Mouse (Mus musculus): ENCODE measurements at regions not wholly inside any gene's neighbourhood (a gene's known extent, or its start where the extent isn't known, plus 50 kb on each side); places are given as distances from the start of the nearest gene placed in this dataset.

DNA sequence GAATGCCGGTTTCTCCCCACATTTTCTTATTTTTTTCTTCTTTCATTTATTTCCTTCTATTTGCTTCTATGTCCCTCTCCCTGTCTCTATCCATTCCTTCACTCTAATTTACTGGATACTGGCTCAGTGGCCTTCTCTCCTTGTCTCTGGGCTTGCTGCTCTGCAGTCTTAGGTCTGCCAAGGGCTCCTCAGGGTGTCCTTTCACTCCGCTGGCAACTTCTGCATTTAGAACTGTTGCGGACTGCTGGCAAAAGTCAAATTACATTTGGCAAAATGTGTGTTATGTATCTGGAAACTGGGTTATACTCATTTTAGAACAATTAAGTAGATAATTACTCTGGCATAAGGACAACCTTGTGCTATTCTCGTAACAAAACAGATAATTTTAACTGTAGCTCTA, 584.2 kb upstream of the Lrrn3 start:
- no peak for TF ChIP-seq CHD2 (IDR thresholded peaks at IDR 0.05; ENCODE audit: low read length)
- TF ChIP-seq CTCF (IDR thresholded peaks at IDR 0.05 in 2 of 3, conservative IDR thresholded peaks at IDR 0.05 in 1 of 3; ENCODE audit: control insufficient read depth in 1 of 3, insufficient read depth in 1 of 3, low read depth in 2 of 3, low read length in 3 of 3, poor library complexity in 1 of 3, severe bottlenecking in 1 of 3) = no peak
